Mouse (Mus musculus) ES-Bruce4 (cell line): Measurements from ENCODE around the gene C1qtnf4.

ENCODE experiments used
- CTCF ChIP-seq: IDR thresholded peaks from one replicate; pipeline ENCODE4 v1.8.1; 2011; ENCODE audit warnings: low read depth, low read length
- POLR2A ChIP-seq: IDR thresholded peaks from one replicate; pipeline ENCODE4 v1.8.1; 2011; ENCODE audit warnings: low read length; ENCODE audit not compliant: insufficient read depth

DNA sequence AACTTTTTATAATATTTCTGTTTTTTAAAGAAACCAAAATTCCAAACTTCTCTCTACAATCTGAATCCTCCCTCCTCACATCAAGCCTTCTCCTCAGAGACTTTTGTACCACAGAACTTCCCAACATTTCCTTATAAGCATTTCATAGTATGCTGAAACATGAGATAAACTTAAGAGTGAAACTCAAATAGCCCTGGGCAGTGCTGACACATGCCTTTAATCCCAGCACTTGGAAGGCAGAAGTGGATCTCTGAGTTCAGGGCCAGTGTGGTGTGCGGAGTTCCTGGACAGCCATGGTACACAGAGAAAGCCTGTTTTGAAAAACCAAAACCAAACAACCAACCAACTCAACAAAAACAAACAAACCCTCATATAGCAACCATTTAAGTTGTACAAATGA, 35.5 kb downstream of the C1qtnf4 start:
- TF ChIP-seq POLR2A (no peak), CTCF (no peak)
